Mouse (Mus musculus) heart, embryonic 13.5 days (tissue): ENCODE measurements at regions not wholly inside any gene's neighbourhood (a gene's known extent, or its start where the extent isn't known, plus 50 kb on each side); places are given as distances from the start of the nearest gene placed in this dataset.

ENCODE experiments used
- ATAC-seq: fragments of 200-750 bp; cut with Nextera tagmentation; 2 replicates; pipeline ENCODE4 v1.8.0; 2017; ENCODE audit warnings: moderate TSS enrichment; ENCODE audit not compliant: insufficient number of reproducible peaks, low FRiP score, low TSS enrichment; ENCODE audit errors: extremely low read depth
- H3K27ac ChIP-seq: fragments of 300-500 bp; sonication (generic); replicated peaks from 2 replicates; pipeline ENCODE4 v1.5.1; 2015; ENCODE audit warnings: moderate library complexity, mild to moderate bottlenecking, inconsistent platforms
- H3K27me3 ChIP-seq: fragments of 300-500 bp; sonication (generic); replicated peaks from 2 replicates; pipeline ENCODE4 v1.6.1; 2015; ENCODE audit warnings: mild to moderate bottlenecking, inconsistent platforms
- H3K36me3 ChIP-seq: fragments of 300-500 bp; sonication (generic); 2 replicates; pipeline ENCODE4 v1.6.1; 2015; ENCODE audit warnings: mild to moderate bottlenecking, inconsistent platforms
- H3K4me1 ChIP-seq: fragments of 300-500 bp; sonication (generic); 2 replicates; pipeline ENCODE4 v1.6.1; 2015; ENCODE audit warnings: inconsistent platforms
- H3K4me2 ChIP-seq: fragments of 300-500 bp; sonication (generic); 2 replicates; pipeline ENCODE4 v1.6.1; 2015; ENCODE audit warnings: inconsistent platforms, mild to moderate bottlenecking, moderate library complexity
- H3K4me3 ChIP-seq: fragments of 300-500 bp; sonication (generic); 2 replicates; pipeline ENCODE4 v1.5.1; 2015; ENCODE audit warnings: moderate library complexity, mild to moderate bottlenecking, inconsistent platforms
- H3K9ac ChIP-seq: fragments of 300-500 bp; sonication (generic); 2 replicates; pipeline ENCODE4 v1.6.1; 2015; ENCODE audit warnings: inconsistent platforms, mild to moderate bottlenecking, moderate library complexity
- H3K9me3 ChIP-seq: fragments of 300-500 bp; sonication (generic); 2 replicates; pipeline ENCODE4 v1.6.1; 2016; ENCODE audit warnings: inconsistent platforms
- WGBS: fragments of 180-500 bp; shearing (Covaris S2); methylation state at CpG from one replicate; pipeline ENCODE4 v1.1.7; 2015; ENCODE audit warnings: mixed read lengths; 5-methylcytosine and 5-hydroxymethylcytosine counted together

- Histone ChIP-seq H3K27me3 (no peaks in the 10 kb centered on the region), H3K27ac (no peak overlapping the region), H3K4me2 (no peak overlapping the region), H3K4me3 (no peak overlapping the region), H3K36me3 (no peaks in the 10 kb centered on the region), H3K9me3 (no peaks in the 10 kb centered on the region), H3K9ac (no peak overlapping the region), H3K4me1 (no peaks in the 10 kb centered on the region)
- WGBS, result 60% methylated on average over 2 of the region's 2 CpGs
- ATAC-seq, result no peak
Observed at GRCm38 (mm10) chr2:138827813-138828570, 571.6 kb downstream of the Btbd3 start.

DNA sequence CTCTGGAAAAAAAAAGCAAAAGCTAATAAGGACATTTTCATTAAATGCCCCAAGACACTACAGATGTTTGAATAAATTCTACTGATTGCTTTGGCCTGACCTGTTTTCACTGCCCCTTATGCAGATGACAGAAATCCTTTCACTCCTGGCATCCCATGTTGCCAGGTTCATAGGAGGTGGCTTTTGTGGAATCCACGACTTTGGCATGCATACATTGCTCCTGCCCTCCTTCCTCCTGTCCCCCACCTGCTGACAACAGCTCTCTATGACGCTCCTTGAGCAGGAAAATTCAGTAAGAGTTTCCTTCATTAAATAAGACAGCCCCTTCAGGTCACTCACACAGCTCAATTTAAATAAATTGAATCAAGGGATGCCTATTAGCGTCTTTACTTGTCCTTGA lies 582.5 kb downstream of the Btbd3 start:
- no peaks in the 10 kb centered on the region for H3K4me1 ChIP-seq
- H3K4me2 ChIP-seq, result no peak overlapping the region
- no peak overlapping the region for H3K4me3 ChIP-seq
- no peaks in the 10 kb centered on the region for H3K36me3 ChIP-seq
- ATAC-seq, result no peak
- no peaks in the 10 kb centered on the region for H3K9me3 ChIP-seq
- H3K9ac ChIP-seq, result no peak overlapping the region
- WGBS, result 53% methylated on average over 3 of the region's 3 CpGs
- H3K27me3 ChIP-seq, result no peaks in the 10 kb centered on the region
- no peak overlapping the region for H3K27ac ChIP-seq

DNA sequence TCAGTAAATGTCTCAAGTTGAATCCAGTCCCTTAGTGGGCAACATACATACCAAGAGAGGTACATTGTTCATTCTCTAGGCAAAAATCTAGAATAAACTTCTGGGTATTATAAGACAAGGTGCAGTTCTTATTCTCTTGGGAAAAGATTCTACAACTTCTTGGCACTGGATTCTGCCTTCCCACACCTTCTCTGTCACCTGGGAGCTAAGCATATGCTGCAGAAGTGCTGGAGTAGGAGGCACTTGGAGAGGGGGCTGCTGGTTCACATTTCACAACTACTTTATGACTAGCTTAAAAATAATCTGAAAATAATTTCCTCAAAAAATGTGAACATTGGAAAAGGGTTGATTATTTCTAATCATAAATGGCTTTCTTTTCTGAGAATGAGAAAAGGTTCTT lies 602.8 kb downstream of the Btbd3 start:
- no peak for ATAC-seq
- Histone ChIP-seq H3K36me3 (no peaks in the 10 kb centered on the region), H3K27me3 (no peaks in the 10 kb centered on the region), H3K9me3 (no peaks in the 10 kb centered on the region), H3K27ac (no peak overlapping the region), H3K4me2 (no peak overlapping the region), H3K4me1 (no peaks in the 10 kb centered on the region), H3K9ac (no peak overlapping the region), H3K4me3 (no peak overlapping the region)

DNA sequence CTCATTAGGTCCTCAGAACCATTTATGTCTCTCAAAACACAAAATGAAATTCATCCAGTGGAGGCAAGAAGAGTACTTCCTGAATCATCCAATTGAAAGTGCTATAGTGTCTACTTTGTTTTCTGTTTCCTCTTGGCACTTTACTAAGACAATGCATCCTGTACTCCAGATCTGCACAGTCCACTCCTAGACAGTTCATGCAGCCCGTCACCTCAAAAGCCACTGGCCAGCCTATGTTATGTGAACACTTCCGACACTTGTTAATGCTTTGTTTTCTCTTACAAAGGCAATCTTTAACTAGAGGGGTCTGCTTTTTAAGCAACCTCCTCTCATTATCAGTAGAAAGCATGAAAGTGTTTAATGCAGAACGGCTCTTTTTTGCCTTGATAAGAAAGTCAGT lies 597.1 kb upstream of the Sptlc3 start:
- 46% methylated on average over 3 of the region's 3 CpGs for WGBS
- no peak for ATAC-seq

GRCm38 (mm10) chr2:138897101-138897500 lies 596.6 kb upstream of the Sptlc3 start:
- Histone ChIP-seq H3K27me3 (no peaks in the 10 kb centered on the region), H3K27ac (no peak overlapping the region), H3K4me2 (no peak overlapping the region), H3K4me1 (no peaks in the 10 kb centered on the region), H3K9ac (no peak overlapping the region), H3K4me3 (no peak overlapping the region), H3K9me3 (no peaks in the 10 kb centered on the region), H3K36me3 (no peaks in the 10 kb centered on the region)
- no peak for ATAC-seq
- WGBS, result 40% methylated on average over 3 of the region's 3 CpGs

More for the DNA sequence above, 597.1 kb upstream of the Sptlc3 start:
- Histone ChIP-seq H3K4me3 (no peak overlapping the region), H3K4me2 (no peak overlapping the region), H3K27me3 (no peaks in the 10 kb centered on the region), H3K36me3 (no peaks in the 10 kb centered on the region), H3K9ac (no peak overlapping the region), H3K27ac (no peak overlapping the region), H3K9me3 (no peaks in the 10 kb centered on the region), H3K4me1 (no peaks in the 10 kb centered on the region)

DNA sequence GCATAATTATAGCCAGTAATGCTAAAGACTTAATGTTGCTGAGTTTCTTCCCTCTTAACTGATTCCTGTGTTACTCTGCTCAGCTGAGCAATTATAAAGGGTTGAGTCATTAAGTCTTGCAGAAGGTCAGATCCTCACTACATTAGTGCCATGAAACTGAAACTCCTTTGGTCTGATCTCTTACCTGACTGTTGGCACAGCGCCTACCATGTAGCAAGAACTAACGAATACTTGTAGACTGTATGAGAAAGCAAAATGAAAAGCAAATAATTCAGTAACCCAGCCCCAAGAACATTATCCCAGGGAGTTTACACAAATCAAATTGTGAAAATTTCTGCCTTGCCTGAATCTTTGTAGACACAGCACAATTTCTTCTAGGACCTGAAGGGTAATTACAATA lies 556.5 kb upstream of the Sptlc3 start:
- Histone ChIP-seq H3K27ac (no peak overlapping the region), H3K4me3 (no peak overlapping the region), H3K4me1 (no peaks in the 10 kb centered on the region), H3K9me3 (no peaks in the 10 kb centered on the region), H3K27me3 (no peaks in the 10 kb centered on the region), H3K4me2 (no peak overlapping the region), H3K9ac (no peak overlapping the region), H3K36me3 (no peaks in the 10 kb centered on the region)
- 78% methylated on average over 2 of the region's 2 CpGs for WGBS
- ATAC-seq, result no peak

DNA sequence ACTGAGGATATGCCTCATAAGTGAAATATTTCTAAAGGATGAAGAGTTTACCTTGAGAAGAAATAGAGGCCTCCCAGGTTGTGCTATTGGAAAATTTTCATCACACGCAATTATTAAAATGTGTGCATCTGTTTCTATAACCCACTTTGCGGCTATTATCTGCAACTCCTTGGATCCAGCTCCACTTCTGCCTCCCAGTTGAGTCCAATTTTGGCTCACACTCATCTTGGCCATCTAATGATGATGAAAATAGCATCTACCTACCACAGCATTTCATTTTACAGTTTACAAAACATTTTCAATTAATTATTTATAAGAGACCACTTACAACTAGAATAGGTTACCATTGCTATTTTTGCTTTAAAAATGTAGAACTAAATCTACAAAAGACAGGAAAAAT lies 554.3 kb upstream of the Sptlc3 start:
- no peak for ATAC-seq
- WGBS, result 76% methylated on average over 2 of the region's 2 CpGs
- Histone ChIP-seq H3K9me3 (no peaks in the 10 kb centered on the region), H3K4me3 (no peak overlapping the region), H3K9ac (no peak overlapping the region), H3K4me2 (no peak overlapping the region), H3K4me1 (no peaks in the 10 kb centered on the region), H3K27ac (no peak overlapping the region), H3K36me3 (no peaks in the 10 kb centered on the region), H3K27me3 (no peaks in the 10 kb centered on the region)

GRCm38 (mm10) chr2:138966110-138966790 lies 527.5 kb upstream of the Sptlc3 start:
- WGBS, result 61% methylated on average over 3 of the region's 3 CpGs
- no peak overlapping the region for H3K27ac ChIP-seq
- no peaks in the 10 kb centered on the region for H3K36me3 ChIP-seq
- H3K4me3 ChIP-seq, result no peak overlapping the region
- no peak for ATAC-seq
- H3K4me1 ChIP-seq, result no peaks in the 10 kb centered on the region
- no peaks in the 10 kb centered on the region for H3K27me3 ChIP-seq
- H3K9me3 ChIP-seq, result no peaks in the 10 kb centered on the region
- no peak overlapping the region for H3K9ac ChIP-seq
- H3K4me2 ChIP-seq, result no peak overlapping the region

DNA sequence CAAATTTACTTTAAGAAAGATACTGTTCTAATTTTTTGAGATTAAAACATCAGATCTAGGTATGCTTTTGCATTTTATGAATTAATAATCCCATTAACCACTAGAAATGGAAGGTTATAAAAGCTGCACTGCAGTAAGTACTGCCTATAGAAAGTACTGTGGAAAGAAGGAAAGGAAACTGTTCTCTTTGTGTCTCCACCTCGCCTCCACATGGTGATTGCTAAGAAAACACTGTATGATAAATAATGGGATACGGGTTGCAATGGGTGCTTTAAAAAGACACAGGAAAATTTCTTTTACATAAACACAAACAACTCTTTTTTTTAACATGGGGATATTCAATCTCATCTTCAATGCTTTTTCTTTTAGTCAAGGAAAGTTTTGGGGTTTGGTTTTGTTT lies 519.2 kb upstream of the Sptlc3 start:
- Histone ChIP-seq H3K9me3 (no peaks in the 10 kb centered on the region), H3K4me2 (no peak overlapping the region), H3K4me1 (no peaks in the 10 kb centered on the region), H3K4me3 (no peak overlapping the region), H3K9ac (no peak overlapping the region), H3K27ac (no peak overlapping the region), H3K27me3 (no peaks in the 10 kb centered on the region), H3K36me3 (no peaks in the 10 kb centered on the region)
- WGBS, result 34% methylated on average over 2 of the region's 2 CpGs
- ATAC-seq, result no peak

- no peak for ATAC-seq
- H3K27ac ChIP-seq, result no peak overlapping the region
- H3K36me3 ChIP-seq, result no peaks in the 10 kb centered on the region
- H3K4me2 ChIP-seq, result no peak overlapping the region
- H3K9me3 ChIP-seq, result no peaks in the 10 kb centered on the region
- H3K4me3 ChIP-seq, result no peak overlapping the region
- 32% methylated on average over 1 of the region's 1 CpGs for WGBS
- no peaks in the 10 kb centered on the region for H3K27me3 ChIP-seq
- H3K9ac ChIP-seq, result no peak overlapping the region
- H3K4me1 ChIP-seq, result no peaks in the 10 kb centered on the region
Observed at GRCm38 (mm10) chr2:138990031-138990430, 503.7 kb upstream of the Sptlc3 start.

DNA sequence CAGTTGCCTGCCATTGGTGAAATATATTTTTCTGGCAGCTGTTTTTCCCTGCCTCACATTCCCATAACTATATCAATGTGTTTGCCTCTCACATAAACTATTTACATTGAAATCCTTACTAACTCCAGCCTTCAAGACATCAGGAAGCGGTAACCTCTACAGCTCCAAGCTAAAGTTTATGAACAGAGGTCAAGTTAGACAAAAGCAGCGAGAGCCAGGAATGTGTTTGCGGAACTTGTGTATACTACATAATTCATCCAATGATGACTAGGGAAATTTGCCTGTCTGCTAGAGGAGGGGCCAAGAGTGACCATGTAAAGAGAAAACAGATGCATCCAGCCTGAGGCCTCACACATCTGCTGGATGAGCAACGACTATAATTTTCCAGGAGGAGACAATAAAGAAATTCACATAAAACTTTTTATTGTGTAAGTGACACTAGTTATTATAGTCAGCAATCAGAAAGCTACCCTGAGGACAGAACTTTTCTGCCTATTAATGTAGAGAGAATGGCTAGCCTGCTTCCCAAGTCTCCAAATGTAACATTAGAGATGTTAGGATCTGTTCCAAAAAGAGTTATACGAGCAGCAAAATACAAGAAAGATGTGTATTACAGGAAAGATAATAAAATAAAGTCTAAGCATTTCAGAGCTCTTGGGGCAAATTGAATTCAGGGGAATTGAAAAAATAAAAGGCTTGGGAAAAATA lies 461.5 kb upstream of the Sptlc3 start:
- Histone ChIP-seq H3K27ac (no peak overlapping the region), H3K4me3 (no peak overlapping the region), H3K9me3 (no peaks in the 10 kb centered on the region), H3K4me1 (no peaks in the 10 kb centered on the region), H3K9ac (no peak overlapping the region), H3K4me2 (no peak overlapping the region), H3K27me3 (no peaks in the 10 kb centered on the region), H3K36me3 (no peaks in the 10 kb centered on the region)
- no peak for ATAC-seq
- 73% methylated on average over 5 of the region's 5 CpGs for WGBS
